Mouse (Mus musculus) heart, embryonic 10.5 days (tissue): ENCODE results near the gene Ptx4. TPM values are rescaled to one million over a fixed set of nuclear protein-coding genes. Genes with fewer than 3 reads are reported as not detected.

Experiments
- DNase-seq: peaks from one replicate; pipeline ENCODE4 v3.0.0-alpha.2; 2017; ENCODE audit warnings: low spot score
- H3K27ac ChIP-seq: fragments of 300-500 bp; sonication (generic); 2 replicates; pipeline ENCODE4 v1.5.1; 2016; ENCODE audit warnings: mild to moderate bottlenecking
- H3K27me3 ChIP-seq: fragments of 300-500 bp; sonication (generic); 2 replicates; pipeline ENCODE4 v1.6.1; 2016; ENCODE audit warnings: mild to moderate bottlenecking; ENCODE audit not compliant: poor library complexity, insufficient read depth, severe bottlenecking
- H3K36me3 ChIP-seq: fragments of 300-500 bp; sonication (generic); 2 replicates; pipeline ENCODE4 v1.6.1; 2016; ENCODE audit warnings: mild to moderate bottlenecking, moderate library complexity
- H3K4me1 ChIP-seq: fragments of 300-500 bp; sonication (generic); 2 replicates; pipeline ENCODE4 v1.6.1; 2016; ENCODE audit warnings: mild to moderate bottlenecking
- H3K4me3 ChIP-seq: fragments of 300-500 bp; sonication (generic); 2 replicates; pipeline ENCODE4 v1.5.1; 2016; ENCODE audit warnings: mild to moderate bottlenecking, moderate library complexity
- H3K9me3 ChIP-seq: fragments of 300-500 bp; sonication (generic); 2 replicates; pipeline ENCODE4 v1.6.1; 2016; ENCODE audit warnings: mild to moderate bottlenecking, moderate library complexity
- WGBS: fragments of 180-500 bp; shearing (Covaris S2); methylation state at CpG from one replicate; pipeline ENCODE4 v1.1.7; 2016; 5-methylcytosine and 5-hydroxymethylcytosine counted together
- polyA plus RNA-seq: library from polyadenylated mRNA; unstranded; fragments of >200 nt; fragmentation: Nextera tagmentation; extraction: Ambion mirVana; gene quantifications from 2 replicates; pipeline ENCODE4 v1.2.1, GENCODE M21; 2016

The Ptx4 gene
- polyA plus RNA-seq, 1 experiment from 2014 or later, result 0.08 TPM

GRCm38 (mm10) chr17:25172558-25172957 lies 52.0 kb downstream of the Ptx4 start:
- H3K27ac ChIP-seq, result no peak overlapping the region
- DNase-seq, result no peak
- H3K27me3 ChIP-seq, result 0 out of 2 replicates have a peak, but pooled peaks cover 11% of the 10 kb centered on the region
- H3K9me3 ChIP-seq, result no peaks in the 10 kb centered on the region
- H3K4me1 ChIP-seq, result peaks cover 16% of the 10 kb centered on the region
- 87% methylated on average over 3 of the region's 3 CpGs for WGBS
- no peak overlapping the region for H3K4me3 ChIP-seq
- no peaks in the 10 kb centered on the region for H3K36me3 ChIP-seq

Other genes starting within 250 kb of the Ptx4 start
- gene Nubp2, start 234.4 kb upstream of the Ptx4 start, polyA plus RNA-seq, result 59.1 and 71.0 TPM in 2 replicates
- 31.1 and 36.1 TPM in 2 replicates for gene Spsb3, start 234.1 kb upstream of the Ptx4 start, polyA plus RNA-seq
- gene Eme2, start 225.7 kb upstream of the Ptx4 start, polyA plus RNA-seq, result 25.6 and 28.0 TPM in 2 replicates
- gene Mrps34, start 225.6 kb upstream of the Ptx4 start, polyA plus RNA-seq, result 109 and 117 TPM in 2 replicates
- 30.5 and 41.4 TPM in 2 replicates for gene Nme3, start 224.3 kb upstream of the Ptx4 start, polyA plus RNA-seq
- gene Mapk8ip3, start 183.8 kb upstream of the Ptx4 start, polyA plus RNA-seq, result 36.3 and 42.6 TPM in 2 replicates
- gene Jpt2, start 160.1 kb upstream of the Ptx4 start, polyA plus RNA-seq, result 212 and 255 TPM in 2 replicates
- 6.2 and 7.2 TPM in 2 replicates for gene Cramp1l, start 105.0 kb upstream of the Ptx4 start, polyA plus RNA-seq
- gene Ift140, start 104.7 kb upstream of the Ptx4 start, polyA plus RNA-seq, result 18.4 and 19.1 TPM in 2 replicates
- gene Tmem204, start 37.2 kb upstream of the Ptx4 start, polyA plus RNA-seq, result 12.2 and 15.9 TPM in 2 replicates
- gene Telo2, start 4.8 kb upstream of the Ptx4 start, polyA plus RNA-seq, result 35.2 and 45.2 TPM in 2 replicates
- gene Clcn7, start 12.6 kb downstream of the Ptx4 start, polyA plus RNA-seq, result 20.5 and 21.7 TPM in 2 replicates
- gene Ccdc154, start 41.7 kb downstream of the Ptx4 start, polyA plus RNA-seq, result not detected in 2 replicates
- 0.54 TPM in 1 of 2 replicates, not detected in the other for gene Gm38655, start 54.7 kb downstream of the Ptx4 start, polyA plus RNA-seq
- 27.3 and 34.6 TPM in 2 replicates for gene BC003965, start 63.8 kb downstream of the Ptx4 start, polyA plus RNA-seq
- 6.5 and 7.4 TPM in 2 replicates for gene Unkl, start 67.6 kb downstream of the Ptx4 start, polyA plus RNA-seq
- gene Gnptg, start 119.4 kb downstream of the Ptx4 start, polyA plus RNA-seq, result 31.2 and 36.7 TPM in 2 replicates
- gene Tsr3, start 119.4 kb downstream of the Ptx4 start, polyA plus RNA-seq, result 44.9 and 58.4 TPM in 2 replicates
- 0.54 and 1.3 TPM in 2 replicates for gene Baiap3, start 135.6 kb downstream of the Ptx4 start, polyA plus RNA-seq
- 528 and 716 TPM in 2 replicates for gene Ube2i, start 153.9 kb downstream of the Ptx4 start, polyA plus RNA-seq
- gene Prss34, start 177.6 kb downstream of the Ptx4 start, polyA plus RNA-seq, result not detected in 2 replicates
- not detected in 2 replicates for gene Prss28, start 187.9 kb downstream of the Ptx4 start, polyA plus RNA-seq
- not detected in 2 replicates for gene Prss29, start 197.9 kb downstream of the Ptx4 start, polyA plus RNA-seq
- not detected in 2 replicates for gene Tpsab1, start 224.8 kb downstream of the Ptx4 start, polyA plus RNA-seq
- gene Tpsb2, start 245.5 kb downstream of the Ptx4 start, polyA plus RNA-seq, result not detected in 2 replicates
- 0.54 TPM in 1 of 2 replicates, not detected in the other for gene Tpsg1, start 248.5 kb downstream of the Ptx4 start, polyA plus RNA-seq